Mouse (Mus musculus): ENCODE results near the gene Lcn12. TPM values are rescaled to one million over a fixed set of nuclear protein-coding genes. Genes with fewer than 3 reads are reported as not detected.
A peak's percentile ranks its signal among the peaks of the same experiment; 100 is the strongest.

The Lcn12 gene
- not detected for polyA plus RNA-seq (2012; fragmentation: generic; extraction: Trizol)

DNA sequence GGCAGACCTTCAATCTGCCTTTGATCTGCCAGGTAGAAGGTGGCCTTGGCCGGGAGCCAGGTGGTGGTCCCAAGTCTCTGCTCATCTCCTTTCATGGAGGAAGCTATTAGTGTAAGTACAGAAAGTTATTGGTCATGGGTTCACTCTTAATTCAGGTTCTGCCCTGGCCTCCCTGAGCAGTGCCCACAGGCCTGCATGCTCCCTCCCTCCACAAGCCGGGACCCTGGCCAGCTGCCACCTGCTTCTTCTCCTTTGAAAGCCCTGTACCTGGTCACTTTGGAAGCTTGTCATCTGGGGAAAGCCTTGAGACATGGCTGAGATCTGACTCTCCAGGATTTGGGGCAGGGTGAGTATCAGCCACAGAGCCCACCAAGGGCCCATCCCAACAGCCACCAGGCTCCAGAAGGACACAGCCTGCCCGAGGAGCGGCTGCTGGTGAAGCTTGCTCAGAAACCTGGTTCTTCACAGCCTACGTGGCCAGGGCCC is at the start of gene Lcn12:
TSS of gene Lcn12 (minus strand) at position 436 of the 486 bp plus-strand sequence.
- TF ChIP-seq MYOG (IDR thresholded peaks at IDR 0.05; ENCODE audit: control insufficient read depth in 1 of 3, insufficient read depth in 1 of 3, insufficient read length in 2 of 3, low read depth in 2 of 3) (no peak), POLR2A (IDR thresholded peaks at IDR 0.05; ENCODE audit: insufficient read length, low read depth) (no peak), REST (IDR thresholded peaks at IDR 0.05; ENCODE audit: insufficient read depth, insufficient read length) (no peak), TCF3 (IDR thresholded peaks at IDR 0.05; ENCODE audit: insufficient read length, low read depth) (no peak), POLR2AphosphoS2 (IDR thresholded peaks at IDR 0.05; ENCODE audit: insufficient read length, low read depth) (no peak), USF1 (IDR thresholded peaks at IDR 0.05; ENCODE audit: low read depth) (no peak), E2F4 (IDR thresholded peaks at IDR 0.05; ENCODE audit: insufficient read depth) (no peak), SRF (IDR thresholded peaks at IDR 0.05; ENCODE audit: control insufficient read depth, insufficient read length, low read depth) (no peak), MAX (IDR thresholded peaks at IDR 0.05; ENCODE audit: low read depth) (no peak), CEBPB (IDR thresholded peaks at IDR 0.05; ENCODE audit: insufficient read depth, poor library complexity, severe bottlenecking) (no peak), TCF12 (IDR thresholded peaks at IDR 0.05; ENCODE audit: insufficient read depth, poor library complexity, severe bottlenecking) (no peak)
- Histone ChIP-seq H3K4me3 (no peak within 1 kb of the TSS), H3K4me2 (ENCODE audit: low read depth) (no peak within 1 kb of the TSS), H3K36me3 (ENCODE audit: control insufficient read depth, insufficient read depth) (no peaks in the 10 kb centered on the region), H3ac (ENCODE audit: control insufficient read depth, insufficient read length) (no peak within 1 kb of the TSS), H3K79me2 (ENCODE audit: control insufficient read depth, insufficient read depth) (no peaks in the 10 kb centered on the region), H3K27me3 (ENCODE audit: control insufficient read depth, insufficient read depth, insufficient read length) (peaks cover 5% of the 10 kb centered on the region)

DNA sequence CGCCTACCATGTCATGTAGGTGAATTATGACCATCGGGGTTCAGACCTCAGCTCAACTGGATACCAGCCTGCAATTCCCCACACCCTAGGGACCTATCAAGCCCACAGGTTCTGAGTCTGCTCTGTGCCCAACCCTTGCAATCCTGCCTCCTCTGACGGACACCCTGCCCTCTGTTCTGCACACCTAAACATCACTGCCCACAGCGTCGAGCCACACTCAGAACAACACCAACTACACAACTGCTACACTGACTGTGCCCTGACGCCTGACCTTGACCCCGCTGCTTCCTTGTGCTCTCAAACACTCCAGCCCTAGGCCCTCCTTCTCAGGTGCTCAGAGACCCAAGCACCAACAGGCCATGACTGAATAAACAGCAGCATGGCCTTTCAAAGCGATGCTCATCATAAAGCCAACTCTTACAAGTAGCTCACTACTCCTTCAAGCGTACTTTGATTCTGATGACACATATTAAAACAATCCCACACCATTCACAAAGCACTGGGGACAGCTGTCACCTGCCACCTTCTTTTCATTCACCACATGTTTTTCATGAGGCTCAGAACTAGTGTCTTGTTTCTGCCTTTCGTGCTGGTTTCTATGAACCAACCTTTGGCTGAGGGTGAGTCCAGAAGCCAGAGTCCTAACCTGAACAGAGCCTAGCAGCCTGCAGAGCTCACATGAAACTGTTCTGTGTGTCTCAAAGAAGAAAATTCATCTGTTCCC is 48.1 kb upstream of the Lcn12 start:
- no peak overlapping the region for H3ac ChIP-seq (ENCODE audit: control insufficient read depth, insufficient read length)
- H3K27me3 ChIP-seq (ENCODE audit: control insufficient read depth, insufficient read depth, insufficient read length) = no peaks in the 10 kb centered on the region
- H3K4me2 ChIP-seq (ENCODE audit: low read depth) = peak overlapping the region; percentile 26
- H3K79me2 ChIP-seq (ENCODE audit: control insufficient read depth, insufficient read depth) = peaks cover 94% of the 10 kb centered on the region
- peaks cover 21% of the 10 kb centered on the region for H3K36me3 ChIP-seq (ENCODE audit: control insufficient read depth, insufficient read depth)
- H3K4me3 ChIP-seq = no peak overlapping the region
- TF ChIP-seq TCF12 (IDR thresholded peaks at IDR 0.05; ENCODE audit: insufficient read depth, poor library complexity, severe bottlenecking) (peak; percentile 72), MYOD1 (IDR thresholded peaks at IDR 0.05; ENCODE audit: control insufficient read depth in 1 of 3, insufficient read length in 2 of 3, low read depth in 2 of 3) (peak; percentile 46 to 89 (median 79)), POLR2AphosphoS2 (IDR thresholded peaks at IDR 0.05; ENCODE audit: insufficient read length, low read depth) (peak; percentile 18), E2F4 (IDR thresholded peaks at IDR 0.05; ENCODE audit: insufficient read depth) (no peak), MYOG (IDR thresholded peaks at IDR 0.05; ENCODE audit: control insufficient read depth in 1 of 3, insufficient read depth in 1 of 3, insufficient read length in 2 of 3, low read depth in 2 of 3) (peak in 2 of 3 experiments; percentile 54 to 83)

DNA sequence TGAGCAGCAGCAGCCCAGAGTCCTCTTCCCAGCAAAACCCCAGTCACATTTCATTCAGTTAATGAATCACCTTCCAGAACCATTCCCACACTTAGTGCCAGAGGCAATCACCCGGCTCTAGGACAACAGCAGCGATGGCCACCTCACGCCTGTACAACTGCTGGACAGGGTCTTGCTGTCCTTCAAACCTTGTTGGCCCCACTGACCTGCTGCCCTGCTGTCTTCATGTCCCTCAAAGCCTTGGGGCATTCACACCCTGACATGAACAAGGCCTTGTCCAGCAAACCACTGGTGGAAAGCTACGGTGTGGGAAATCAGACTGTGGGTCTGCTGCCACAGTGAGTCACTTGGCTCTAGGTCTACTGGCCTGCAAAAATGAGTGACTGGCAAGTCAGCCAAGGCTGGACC is 46.8 kb upstream of the Lcn12 start:
- H3K4me2 ChIP-seq (ENCODE audit: low read depth) = peak overlapping the region; percentile 20
- no peaks in the 10 kb centered on the region for H3K27me3 ChIP-seq (ENCODE audit: control insufficient read depth, insufficient read depth, insufficient read length)
- TF ChIP-seq POLR2A (IDR thresholded peaks at IDR 0.05; ENCODE audit: insufficient read length, low read depth) (no peak), MAX (IDR thresholded peaks at IDR 0.05; ENCODE audit: low read depth) (no peak), REST (IDR thresholded peaks at IDR 0.05; ENCODE audit: insufficient read depth, insufficient read length) (no peak), TCF3 (IDR thresholded peaks at IDR 0.05; ENCODE audit: insufficient read length, low read depth) (no peak), E2F4 (IDR thresholded peaks at IDR 0.05; ENCODE audit: insufficient read depth) (no peak), CEBPB (IDR thresholded peaks at IDR 0.05; ENCODE audit: insufficient read depth, poor library complexity, severe bottlenecking) (no peak)
- H3K36me3 ChIP-seq (ENCODE audit: control insufficient read depth, insufficient read depth) = peaks cover 27% of the 10 kb centered on the region
- H3ac ChIP-seq (ENCODE audit: control insufficient read depth, insufficient read length) = no peak overlapping the region
- H3K79me2 ChIP-seq (ENCODE audit: control insufficient read depth, insufficient read depth) = peaks cover 84% of the 10 kb centered on the region
- H3K4me3 ChIP-seq = no peak overlapping the region

DNA sequence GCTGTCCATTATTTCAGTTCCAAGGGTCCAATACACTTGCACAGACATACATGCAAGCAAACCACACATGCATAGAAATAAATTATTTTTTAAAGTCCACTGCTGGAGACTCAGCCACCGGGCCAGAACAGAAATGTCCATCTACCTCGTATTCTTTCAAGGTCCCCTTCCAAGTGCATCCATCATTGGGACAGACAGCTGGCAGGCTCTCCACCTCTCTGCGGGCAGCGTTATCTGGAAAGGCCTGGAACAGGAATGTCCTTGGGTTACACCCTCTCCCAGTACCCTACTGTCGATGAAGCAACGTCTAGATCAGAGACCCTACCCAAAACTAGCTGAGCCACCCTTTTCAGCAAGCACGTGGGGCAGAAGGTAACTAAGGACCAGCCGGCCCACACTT is 42.8 kb upstream of the Lcn12 start:
- Histone ChIP-seq H3ac (ENCODE audit: control insufficient read depth, insufficient read length) (no peak overlapping the region), H3K36me3 (ENCODE audit: control insufficient read depth, insufficient read depth) (peaks cover 43% of the 10 kb centered on the region), H3K4me3 (no peak overlapping the region), H3K79me2 (ENCODE audit: control insufficient read depth, insufficient read depth) (peaks cover 67% of the 10 kb centered on the region), H3K27me3 (ENCODE audit: control insufficient read depth, insufficient read depth, insufficient read length) (no peaks in the 10 kb centered on the region), H3K4me2 (ENCODE audit: low read depth) (no peak overlapping the region)
- TF ChIP-seq MYOG (IDR thresholded peaks at IDR 0.05; ENCODE audit: control insufficient read depth in 1 of 3, insufficient read depth in 1 of 3, insufficient read length in 2 of 3, low read depth in 2 of 3) (peak in 1 of 3 experiments; percentile 21), SRF (IDR thresholded peaks at IDR 0.05; ENCODE audit: control insufficient read depth, insufficient read length, low read depth) (no peak)

DNA sequence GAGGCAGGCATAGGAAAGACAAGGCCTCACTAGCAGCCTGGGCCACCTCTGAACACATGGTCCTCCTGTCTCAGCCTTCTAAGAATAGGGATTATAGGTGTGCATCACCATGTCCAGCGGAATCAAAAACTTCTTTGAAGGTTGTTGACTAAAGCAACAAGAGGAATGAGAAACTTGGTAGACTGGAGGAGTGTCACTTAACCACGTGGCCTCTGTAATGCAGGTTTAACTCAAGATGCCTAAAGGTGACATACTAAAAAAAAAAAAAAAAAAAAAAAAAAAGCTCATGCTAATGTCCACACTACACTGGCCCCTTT is 41.1 kb upstream of the Lcn12 start:
- Histone ChIP-seq H3K27me3 (ENCODE audit: control insufficient read depth, insufficient read depth, insufficient read length) (no peaks in the 10 kb centered on the region), H3ac (ENCODE audit: control insufficient read depth, insufficient read length) (no peak overlapping the region), H3K4me3 (no peak overlapping the region), H3K79me2 (ENCODE audit: control insufficient read depth, insufficient read depth) (peaks cover 54% of the 10 kb centered on the region), H3K36me3 (ENCODE audit: control insufficient read depth, insufficient read depth) (peaks cover 53% of the 10 kb centered on the region), H3K4me2 (ENCODE audit: low read depth) (peak overlapping the region; percentile 58)
- TF ChIP-seq POLR2A (IDR thresholded peaks at IDR 0.05; ENCODE audit: insufficient read length, low read depth) (no peak), POLR2AphosphoS2 (IDR thresholded peaks at IDR 0.05; ENCODE audit: insufficient read length, low read depth) (no peak), TCF12 (IDR thresholded peaks at IDR 0.05; ENCODE audit: insufficient read depth, poor library complexity, severe bottlenecking) (no peak), SRF (IDR thresholded peaks at IDR 0.05; ENCODE audit: control insufficient read depth, insufficient read length, low read depth) (no peak), MAX (IDR thresholded peaks at IDR 0.05; ENCODE audit: low read depth) (no peak), MYOD1 (IDR thresholded peaks at IDR 0.05; ENCODE audit: control insufficient read depth in 1 of 3, insufficient read length in 2 of 3, low read depth in 2 of 3) (no peak), MYOG (IDR thresholded peaks at IDR 0.05; ENCODE audit: control insufficient read depth in 1 of 3, insufficient read depth in 1 of 3, insufficient read length in 2 of 3, low read depth in 2 of 3) (no peak), TCF3 (IDR thresholded peaks at IDR 0.05; ENCODE audit: insufficient read length, low read depth) (no peak), CEBPB (IDR thresholded peaks at IDR 0.05; ENCODE audit: insufficient read depth, poor library complexity, severe bottlenecking) (no peak)

All from myocyte (in vitro differentiated cells).